Mouse (Mus musculus): ENCODE data around the gene Pnpla1.

The Pnpla1 gene

GRCm38 (mm10) chr17:28894050-28894767 is 36.0 kb downstream of the Pnpla1 start:
- DNase-seq = no peak

GRCm38 (mm10) chr17:28895217-28895875 is 37.1 kb downstream of the Pnpla1 start:
- DNase-seq = no peak

GRCm38 (mm10) chr17:28896095-28896780 is 38.0 kb downstream of the Pnpla1 start:
- no peak for DNase-seq

GRCm38 (mm10) chr17:28897817-28898216 is 39.6 kb downstream of the Pnpla1 start:
- no peak for DNase-seq

GRCm38 (mm10) chr17:28898249-28898648 is 40.0 kb downstream of the Pnpla1 start:
- DNase-seq = no peak

- DNase-seq = no peak
Measured at GRCm38 (mm10) chr17:28899427-28899826, 41.2 kb downstream of the Pnpla1 start.

GRCm38 (mm10) chr17:28901559-28901958 is 43.3 kb downstream of the Pnpla1 start:
- DNase-seq = no peak

- DNase-seq = peak; percentile 72
Measured at GRCm38 (mm10) chr17:28904546-28905376, 46.5 kb downstream of the Pnpla1 start.

GRCm38 (mm10) chr17:28905377-28905916 is 47.2 kb downstream of the Pnpla1 start:
- DNase-seq = no peak

- DNase-seq = no peak
Measured at GRCm38 (mm10) chr17:28907959-28908358, 49.7 kb downstream of the Pnpla1 start.

GRCm38 (mm10) chr17:28909252-28909941 is 51.2 kb downstream of the Pnpla1 start:
- peak; percentile 79 for DNase-seq

- DNase-seq = peak; percentile 37
Measured at GRCm38 (mm10) chr17:28910139-28910538, 51.9 kb downstream of the Pnpla1 start.

- DNase-seq = no peak
Measured at GRCm38 (mm10) chr17:28913200-28913599, 55.0 kb downstream of the Pnpla1 start.

GRCm38 (mm10) chr17:28913940-28914339 is 55.7 kb downstream of the Pnpla1 start:
- DNase-seq = no peak

GRCm38 (mm10) chr17:28915060-28915628 is 56.9 kb downstream of the Pnpla1 start, which contains the start of gene 4930539E08Rik:
Gene 4930539E08Rik (minus strand): TSS chr17:28915324.
- DNase-seq = no peak

GRCm38 (mm10) chr17:28916520-28916919 is 58.3 kb downstream of the Pnpla1 start:
- DNase-seq = no peak

GRCm38 (mm10) chr17:28921086-28921485 is 62.9 kb downstream of the Pnpla1 start:
- no peak for DNase-seq

- no peak for DNase-seq
Measured at GRCm38 (mm10) chr17:28922096-28922495, 63.9 kb downstream of the Pnpla1 start.

- no peak for DNase-seq
Measured at GRCm38 (mm10) chr17:28924957-28925595, 66.9 kb downstream of the Pnpla1 start.

- DNase-seq = peak; percentile 88
Measured at GRCm38 (mm10) chr17:28926380-28926779, 68.2 kb downstream of the Pnpla1 start.
